Mouse (Mus musculus) myocyte (in vitro differentiated cells): ENCODE data around the gene Gm20662.

Experiments
- E2F4 ChIP-seq: IDR thresholded peaks from one replicate; pipeline ENCODE4 v1.6.1; 2011; ENCODE audit warnings: mild to moderate bottlenecking, control low read depth, moderate library complexity; ENCODE audit not compliant: insufficient read depth
- MAX ChIP-seq: IDR thresholded peaks from one replicate; pipeline ENCODE4 v1.6.1; 2011; ENCODE audit warnings: low read depth, mild to moderate bottlenecking, control low read depth
- MYOD1 ChIP-seq, 3 experiments: IDR thresholded peaks; one replicate each; pipeline ENCODE4 v1.6.1; 2011; ENCODE audit warnings: control low read depth in 2 of 3, low read depth in 2 of 3, mild to moderate bottlenecking in 2 of 3, moderate library complexity in 1 of 3; ENCODE audit not compliant: insufficient read length in 2 of 3, control insufficient read depth in 1 of 3
- MYOG ChIP-seq, 3 experiments: IDR thresholded peaks; one replicate each; pipeline ENCODE4 v1.6.1; 2011; ENCODE audit warnings: control low read depth in 2 of 3, low read depth in 2 of 3, mild to moderate bottlenecking in 2 of 3; ENCODE audit not compliant: insufficient read length in 2 of 3, control insufficient read depth in 1 of 3, insufficient read depth in 1 of 3
- POLR2A ChIP-seq: IDR thresholded peaks from one replicate; pipeline ENCODE4 v1.6.1; 2011; ENCODE audit warnings: low read depth, mild to moderate bottlenecking, control low read depth, moderate library complexity; ENCODE audit not compliant: insufficient read length
- POLR2AphosphoS2 ChIP-seq: IDR thresholded peaks from one replicate; pipeline ENCODE4 v1.6.1; 2011; ENCODE audit warnings: low read depth, control low read depth; ENCODE audit not compliant: insufficient read length
- REST ChIP-seq: IDR thresholded peaks from one replicate; pipeline ENCODE4 v1.6.1; 2011; ENCODE audit warnings: mild to moderate bottlenecking, control low read depth, moderate library complexity; ENCODE audit not compliant: insufficient read depth, insufficient read length
- SRF ChIP-seq: IDR thresholded peaks from one replicate; pipeline ENCODE4 v1.6.1; 2011; ENCODE audit warnings: low read depth; ENCODE audit not compliant: control insufficient read depth, insufficient read length

DNA sequence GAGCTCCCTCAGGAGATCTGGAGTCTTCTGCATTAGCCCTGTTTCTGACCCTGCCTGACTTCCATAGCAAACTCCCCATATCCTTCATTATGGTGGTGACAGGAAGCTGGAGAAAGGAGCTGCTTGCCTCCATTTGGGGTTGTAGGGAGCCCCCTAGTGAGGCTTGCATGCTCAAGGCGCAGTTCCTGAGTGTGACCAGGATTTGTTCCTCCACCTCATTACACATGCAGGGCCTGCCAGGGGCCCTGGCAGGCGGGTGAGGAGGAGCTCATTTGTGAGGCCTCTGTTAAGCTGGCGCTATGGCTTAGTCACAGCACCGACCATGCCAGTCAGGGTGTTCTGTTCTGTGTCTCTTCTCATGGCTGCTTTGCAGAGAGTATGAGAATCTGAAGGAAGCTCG, 34.3 kb upstream of the Gm20662 start:
- TF ChIP-seq E2F4 (no peak), MYOG (IDR thresholded peaks at IDR 0.05; ENCODE audit: control insufficient read depth in 1 of 3, insufficient read depth in 1 of 3, insufficient read length in 2 of 3, low read depth in 2 of 3) (no peak), POLR2AphosphoS2 (no peak), MAX (no peak), MYOD1 (IDR thresholded peaks at IDR 0.05; ENCODE audit: control insufficient read depth in 1 of 3, insufficient read length in 2 of 3, low read depth in 2 of 3) (no peak), REST (no peak), POLR2A (no peak), SRF (no peak)
